Mouse (Mus musculus) embryonic fibroblast, embryonic 13.5 days (primary cell): ENCODE results near the gene Pramef6. TPM values are rescaled to one million over a fixed set of nuclear protein-coding genes. Genes with fewer than 3 reads are reported as not detected.
"Not testable (repeated sequence)": the region's sequence is repeated elsewhere in the genome, so short reads cannot be mapped to it uniquely, and the experiment has no call there.

Source experiments
- H3K27ac ChIP-seq: 2 replicates; pipeline ENCODE4 v1.5.1; 2012; ENCODE audit warnings: low read length, control low read depth, inconsistent platforms; ENCODE audit not compliant: insufficient read depth
- H3K4me1 ChIP-seq: 2 replicates; pipeline ENCODE4 v1.6.1; 2011; ENCODE audit warnings: low read length; ENCODE audit not compliant: control insufficient read depth, insufficient read depth
- H3K4me3 ChIP-seq: 2 replicates; pipeline ENCODE4 v1.5.1; 2011; ENCODE audit warnings: mild to moderate bottlenecking, control low read depth, low read length; ENCODE audit not compliant: insufficient read depth
- polyA plus RNA-seq: library from polyadenylated mRNA; stranded (reverse); fragments of >200 nt; gene quantifications from 2 replicates; pipeline ENCODE4 v1.2.4, GENCODE M21; 2011; ENCODE audit warnings: low read depth; ENCODE audit not compliant: missing spikeins, insufficient read length

The Pramef6 gene
- not detected in 2 replicates for polyA plus RNA-seq

DNA sequence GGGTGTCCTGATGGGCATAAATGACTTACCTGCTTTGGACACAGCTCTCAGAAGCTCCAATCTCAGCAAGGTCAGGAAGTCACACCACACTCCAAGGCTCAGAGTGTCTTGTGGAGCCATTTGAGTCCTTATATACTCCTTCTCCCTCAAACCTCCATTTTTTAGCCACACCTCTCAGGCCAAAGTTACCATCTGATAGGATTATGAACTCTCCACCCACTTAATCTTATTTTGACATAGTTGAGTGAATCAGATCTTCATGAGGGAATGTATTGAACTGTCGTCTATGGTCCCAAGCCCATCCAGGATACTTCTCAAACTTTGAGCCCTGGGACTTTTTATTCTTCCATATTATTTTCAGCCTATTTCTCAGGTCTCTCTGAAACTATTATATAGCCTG, at the start of gene Pramef6:
TSS of gene Pramef6 (minus strand) at position 101 of the 400 bp plus-strand sequence.
- not testable (repeated sequence) for H3K4me3 ChIP-seq, H3K27ac ChIP-seq, H3K4me1 ChIP-seq

GRCm38 (mm10) chr4:143894406-143894805, 5.8 kb downstream of the Pramef6 start:
- H3K4me1 ChIP-seq, H3K27ac ChIP-seq, H3K4me3 ChIP-seq: not testable (repeated sequence)

GRCm38 (mm10) chr4:143882371-143882770, 17.8 kb downstream of the Pramef6 start:
- not testable (repeated sequence) for H3K4me3 ChIP-seq, H3K4me1 ChIP-seq, H3K27ac ChIP-seq

- H3K4me3 ChIP-seq, H3K4me1 ChIP-seq, H3K27ac ChIP-seq: not testable (repeated sequence)
Measured at GRCm38 (mm10) chr4:143846197-143846596, 54.0 kb downstream of the Pramef6 start, which contains the start of gene Gm13103. Gene Gm13103, plus strand, starts transcription at chr4:143846497.

Other genes starting within 250 kb of the Pramef6 start
- not detected in 2 replicates for gene Gm13088, start 243.1 kb downstream of the Pramef6 start, polyA plus RNA-seq
- gene Gm13089, start 197.7 kb downstream of the Pramef6 start, polyA plus RNA-seq: not detected in 2 replicates
- not detected in 2 replicates for gene Gm13078, start 180.9 kb downstream of the Pramef6 start, polyA plus RNA-seq
- gene Gm13023, start 111.0 kb downstream of the Pramef6 start, polyA plus RNA-seq: not detected in 2 replicates
- not detected in 2 replicates for gene Gm13084, start 84.3 kb downstream of the Pramef6 start, polyA plus RNA-seq
- not detected in 2 replicates for gene Gm13103, start 53.9 kb downstream of the Pramef6 start, polyA plus RNA-seq
- not detected in 2 replicates for gene Pramef25, start 50.6 kb upstream of the Pramef6 start, polyA plus RNA-seq
- gene Gm13101, start 66.6 kb upstream of the Pramef6 start, polyA plus RNA-seq: not detected in 2 replicates
- not detected in 2 replicates for gene Pramef17, start 94.0 kb upstream of the Pramef6 start, polyA plus RNA-seq
- gene Pramel4, start 158.7 kb upstream of the Pramef6 start, polyA plus RNA-seq: not detected in 2 replicates
- gene Gm13102, start 206.1 kb upstream of the Pramef6 start, polyA plus RNA-seq: not detected in 2 replicates